Mouse (Mus musculus) retina, postnatal 7 days (tissue): Measurements from ENCODE around the gene Tecr.
A peak's percentile ranks its signal among the peaks of the same experiment; 100 is the strongest.
"Not testable (repeated sequence)": the region's sequence is repeated elsewhere in the genome, so short reads cannot be mapped to it uniquely, and the experiment has no call there.

ENCODE experiments used
- DNase-seq: peaks from one replicate; pipeline ENCODE4 v3.0.0-alpha.2; 2012; ENCODE audit warnings: low read depth, low spot score

Tecr gene

DNA sequence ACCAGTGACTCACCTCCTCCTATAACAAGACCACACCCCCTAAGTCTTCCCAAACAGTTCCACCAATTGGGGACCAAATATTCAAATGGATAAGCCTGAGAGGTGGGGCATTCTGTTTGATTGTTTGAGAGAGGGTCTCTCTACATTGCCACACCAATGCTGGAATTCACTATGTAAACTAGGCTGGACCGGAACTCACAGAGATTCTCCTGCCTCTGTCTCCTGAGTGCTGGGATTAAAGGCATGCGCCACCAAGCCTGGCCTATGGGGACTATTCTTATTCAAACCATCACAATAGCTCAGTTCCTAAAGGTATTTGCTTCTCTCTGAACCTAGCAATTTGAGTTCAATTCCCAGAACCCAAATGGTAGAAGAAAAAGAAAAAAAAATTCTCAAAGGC lies 10.8 kb upstream of the Tecr start:
- DNase-seq = no peak

DNA sequence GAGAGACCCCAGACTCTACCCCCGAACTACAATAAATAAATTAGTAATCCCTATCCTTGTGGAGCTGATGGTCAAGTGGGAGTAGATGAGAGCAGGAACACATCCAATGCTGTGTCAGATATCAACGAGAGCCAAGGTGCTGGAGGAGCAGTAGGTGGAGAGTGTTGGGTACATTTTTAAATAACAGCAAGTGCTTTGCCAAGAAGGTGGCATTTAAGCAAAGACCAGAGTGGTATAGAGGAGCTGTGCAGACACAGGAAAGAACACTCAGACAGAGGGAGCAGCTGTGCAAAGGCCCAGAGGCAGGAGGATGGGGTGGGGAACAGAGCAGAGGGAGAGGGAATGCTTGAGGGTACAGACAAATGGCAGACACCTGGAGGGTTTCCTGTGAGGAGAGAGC lies 9.3 kb upstream of the Tecr start:
- no peak for DNase-seq

DNA sequence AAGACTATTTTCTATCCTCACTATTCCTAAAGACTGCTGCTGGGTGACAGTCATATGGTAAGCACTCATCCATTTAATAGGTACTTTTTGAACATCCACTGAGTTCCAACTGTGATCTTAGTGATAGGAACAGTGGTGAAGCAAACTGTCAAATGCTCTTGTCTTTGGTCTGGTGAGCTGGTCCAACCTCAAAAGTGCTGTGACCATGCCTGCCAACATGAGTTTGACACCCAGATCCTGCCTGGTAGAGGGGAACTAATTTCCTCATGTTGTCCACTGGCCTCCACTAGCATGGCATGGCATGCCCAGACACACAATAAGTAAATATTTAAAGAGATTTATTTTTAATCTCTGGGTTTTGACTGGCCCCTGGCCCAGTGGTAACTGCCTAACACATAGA lies 8.9 kb upstream of the Tecr start:
- no peak for DNase-seq

DNA sequence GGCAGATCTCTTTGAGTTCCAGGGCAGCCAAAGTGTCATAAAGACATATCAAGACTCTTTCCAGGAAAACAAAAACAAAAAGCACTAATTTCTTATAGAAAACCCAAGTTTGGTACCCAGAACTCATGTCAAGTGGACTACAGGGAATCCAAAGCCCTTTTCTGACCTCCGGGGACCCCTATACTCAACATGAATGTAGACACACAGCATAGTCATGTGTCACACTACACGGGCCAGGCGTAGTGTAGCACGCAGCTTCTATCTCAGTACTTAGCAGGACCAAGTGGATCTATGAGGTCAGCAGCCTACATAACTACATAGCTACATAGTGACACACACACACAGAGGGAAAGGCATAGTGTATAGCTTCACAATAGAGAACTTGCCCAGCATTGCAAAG lies 5.9 kb upstream of the Tecr start:
- DNase-seq = no peak

DNA sequence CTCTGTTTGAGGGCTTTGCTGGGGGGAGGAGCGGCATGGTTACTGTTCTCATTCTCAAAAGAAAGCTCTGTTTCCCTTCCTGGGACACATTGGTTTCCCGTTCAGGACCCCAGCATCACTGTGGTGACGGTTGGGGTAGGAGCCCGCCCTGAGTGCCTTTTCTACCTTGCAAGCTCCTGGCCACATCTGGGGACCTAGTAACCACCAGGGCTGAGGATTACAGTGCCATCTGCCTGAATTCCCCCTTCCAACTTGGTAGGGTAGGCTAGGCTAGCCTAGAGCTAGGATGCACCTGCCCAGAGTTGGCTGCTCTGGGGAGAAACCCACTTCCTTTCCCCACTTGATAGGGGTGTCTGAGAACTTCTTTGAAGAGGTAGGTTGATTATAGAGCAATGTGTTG lies 4.2 kb upstream of the Tecr start:
- DNase-seq = no peak

DNA sequence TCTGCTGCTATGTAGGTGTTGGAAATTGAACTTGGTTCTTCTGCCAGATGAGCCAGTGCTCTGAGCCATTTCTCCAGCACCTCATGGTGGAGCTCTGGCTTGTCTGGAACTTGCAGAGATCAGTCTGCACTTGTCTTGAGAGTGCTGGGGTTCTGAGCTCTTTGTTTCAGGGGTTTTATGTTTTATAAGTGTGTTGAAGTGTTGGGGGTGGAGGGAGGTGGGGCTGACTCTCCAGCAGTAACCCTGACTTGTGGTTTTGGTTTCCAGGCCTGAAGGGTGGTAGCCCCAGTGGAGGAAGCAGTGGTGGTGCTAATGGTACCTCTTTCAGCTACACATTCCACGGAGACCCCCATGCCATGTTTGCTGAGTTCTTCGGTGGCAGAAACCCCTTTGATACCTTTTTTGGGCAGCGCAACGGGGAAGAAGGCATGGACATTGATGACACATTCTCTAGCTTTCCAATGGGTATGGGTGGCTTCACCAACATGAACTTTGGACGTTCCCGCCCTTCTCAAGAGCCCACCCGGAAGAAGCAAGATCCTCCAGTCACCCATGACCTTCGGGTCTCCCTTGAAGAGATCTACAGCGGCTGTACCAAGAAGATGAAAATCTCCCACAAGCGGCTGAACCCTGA lies 1.9 kb upstream of the Tecr start:
- DNase-seq = no peak

DNA sequence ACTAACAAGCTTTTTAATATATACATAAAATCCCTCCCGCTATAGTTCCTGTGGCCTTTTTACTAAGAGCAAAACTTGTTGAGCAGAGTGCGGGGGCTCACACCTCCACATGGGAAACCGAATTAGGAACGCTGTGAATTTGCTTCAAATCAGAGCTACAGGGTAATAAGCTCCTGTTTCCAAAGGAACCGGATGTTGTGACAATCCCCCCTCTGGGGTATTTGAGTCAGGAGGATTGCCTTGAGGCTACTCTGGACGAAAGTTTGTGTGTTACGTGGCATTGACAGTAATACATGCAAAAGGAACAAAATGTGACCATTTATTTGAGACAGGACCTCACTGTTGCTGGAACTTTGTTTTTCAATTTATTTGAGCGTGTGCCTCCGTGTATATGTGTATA lies 1.3 kb upstream of the Tecr start:
- DNase-seq = no peak

DNA sequence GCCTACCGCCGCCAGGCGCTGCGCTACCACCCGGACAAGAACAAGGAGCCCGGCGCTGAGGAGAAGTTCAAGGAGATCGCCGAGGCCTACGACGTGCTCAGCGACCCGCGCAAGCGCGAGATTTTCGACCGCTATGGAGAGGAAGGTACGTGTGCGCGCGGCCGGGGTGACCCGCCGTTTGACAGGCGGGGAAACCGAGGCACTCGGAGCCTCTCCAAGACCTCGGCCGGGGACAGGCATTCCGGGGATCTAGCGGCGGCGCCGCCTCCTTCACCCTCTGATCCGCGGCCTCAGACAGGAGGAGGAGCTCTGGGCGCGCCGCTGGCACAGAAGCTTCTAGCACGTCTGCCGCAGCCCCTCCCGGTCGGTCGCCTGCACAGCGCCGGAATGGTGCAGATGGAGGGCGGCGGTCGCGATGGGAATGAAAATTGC lies 643 bp upstream of the Tecr start:
- peak; percentile 63 for DNase-seq

DNA sequence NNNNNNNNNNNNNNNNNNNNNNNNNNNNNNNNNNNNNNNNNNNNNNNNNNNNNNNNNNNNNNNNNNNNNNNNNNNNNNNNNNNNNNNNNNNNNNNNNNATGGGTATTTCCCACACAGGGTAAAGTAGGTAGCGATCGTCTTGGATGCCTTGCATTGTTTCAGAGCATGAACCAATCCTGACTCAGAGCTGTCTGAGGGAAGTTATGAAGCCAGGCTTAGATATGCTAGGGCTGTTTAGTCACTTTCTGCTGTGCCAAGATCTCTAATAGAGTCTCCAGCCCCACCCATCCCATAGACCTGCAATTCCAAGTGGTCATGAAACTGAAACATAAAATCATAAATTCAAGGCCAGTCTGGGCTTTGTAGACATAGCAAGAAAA lies 5.1 kb downstream of the Tecr start:
- DNase-seq = no peak

DNA sequence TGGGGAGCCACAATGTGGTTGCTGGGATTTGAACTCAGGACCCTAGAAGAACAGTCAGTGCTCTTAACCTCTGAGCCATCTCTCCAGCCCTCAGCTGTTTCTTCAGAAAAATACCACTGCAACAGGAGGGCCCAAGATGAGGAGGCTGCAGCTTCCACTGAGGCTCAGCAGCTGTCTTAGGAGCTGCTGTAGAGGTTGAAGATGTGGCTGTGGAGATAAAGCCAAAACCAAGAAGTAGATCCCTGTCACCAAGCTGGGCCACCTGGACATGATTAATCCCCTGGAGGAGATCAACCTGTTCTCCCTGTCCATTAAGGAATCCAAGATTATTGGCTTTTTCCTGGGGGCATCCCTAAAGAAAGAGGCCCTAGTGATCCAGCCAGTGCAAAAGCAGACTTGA lies 8.0 kb downstream of the Tecr start:
- DNase-seq = no peak

DNA sequence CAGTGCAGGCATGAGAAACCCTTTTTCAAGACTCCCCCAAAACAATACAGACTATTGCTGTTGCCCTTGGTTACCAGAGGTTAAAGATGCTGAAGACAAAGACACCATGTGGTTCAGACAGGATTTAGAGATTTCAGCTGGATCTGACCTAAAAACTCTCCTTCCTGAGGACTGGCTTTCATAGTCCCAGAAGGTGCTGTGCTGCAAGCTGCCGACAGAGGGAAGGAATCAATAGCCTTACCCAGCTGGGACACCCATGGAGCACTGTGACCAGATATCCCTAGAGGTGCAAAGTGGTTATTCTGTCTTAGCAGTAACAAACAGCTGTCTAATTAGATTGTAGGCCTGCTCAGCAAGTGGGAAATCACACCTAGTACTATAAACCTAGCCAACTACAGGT lies 9.6 kb downstream of the Tecr start:
- no peak for DNase-seq

DNA sequence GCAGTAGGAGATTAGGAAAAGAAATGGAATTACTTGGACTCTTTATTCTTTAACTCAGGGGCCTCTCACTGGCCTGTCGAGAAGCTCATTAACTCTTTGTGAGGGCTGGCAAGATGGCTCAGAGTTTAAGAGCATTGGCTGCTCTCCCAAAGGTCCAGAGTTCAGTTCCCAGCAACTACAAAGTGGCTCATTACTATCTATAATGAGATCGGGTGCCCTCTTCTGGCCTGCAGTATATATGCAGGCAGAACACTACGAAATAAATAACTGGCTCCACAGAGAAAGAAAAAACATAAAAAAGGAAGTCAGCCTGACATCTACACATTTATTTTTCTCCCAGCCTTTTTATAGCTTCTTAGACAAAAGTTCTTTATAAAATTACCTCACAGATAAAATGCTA lies 11.4 kb downstream of the Tecr start:
- DNase-seq = no peak

DNA sequence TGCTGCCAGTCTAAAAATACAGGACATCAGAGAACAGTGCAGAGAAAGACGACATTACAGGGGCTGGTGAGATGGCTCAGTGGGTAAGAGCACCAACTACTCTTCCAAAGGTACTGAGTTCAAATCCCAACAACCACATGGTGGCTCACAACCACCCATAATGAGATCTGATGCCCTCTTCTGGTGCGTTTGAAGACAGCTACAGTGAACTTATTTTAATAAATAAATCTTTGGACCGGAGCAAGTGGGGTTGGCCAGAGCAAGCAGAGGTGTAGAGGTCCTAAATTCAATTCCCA lies 12.8 kb downstream of the Tecr start:
- DNase-seq = not testable (repeated sequence)

DNA sequence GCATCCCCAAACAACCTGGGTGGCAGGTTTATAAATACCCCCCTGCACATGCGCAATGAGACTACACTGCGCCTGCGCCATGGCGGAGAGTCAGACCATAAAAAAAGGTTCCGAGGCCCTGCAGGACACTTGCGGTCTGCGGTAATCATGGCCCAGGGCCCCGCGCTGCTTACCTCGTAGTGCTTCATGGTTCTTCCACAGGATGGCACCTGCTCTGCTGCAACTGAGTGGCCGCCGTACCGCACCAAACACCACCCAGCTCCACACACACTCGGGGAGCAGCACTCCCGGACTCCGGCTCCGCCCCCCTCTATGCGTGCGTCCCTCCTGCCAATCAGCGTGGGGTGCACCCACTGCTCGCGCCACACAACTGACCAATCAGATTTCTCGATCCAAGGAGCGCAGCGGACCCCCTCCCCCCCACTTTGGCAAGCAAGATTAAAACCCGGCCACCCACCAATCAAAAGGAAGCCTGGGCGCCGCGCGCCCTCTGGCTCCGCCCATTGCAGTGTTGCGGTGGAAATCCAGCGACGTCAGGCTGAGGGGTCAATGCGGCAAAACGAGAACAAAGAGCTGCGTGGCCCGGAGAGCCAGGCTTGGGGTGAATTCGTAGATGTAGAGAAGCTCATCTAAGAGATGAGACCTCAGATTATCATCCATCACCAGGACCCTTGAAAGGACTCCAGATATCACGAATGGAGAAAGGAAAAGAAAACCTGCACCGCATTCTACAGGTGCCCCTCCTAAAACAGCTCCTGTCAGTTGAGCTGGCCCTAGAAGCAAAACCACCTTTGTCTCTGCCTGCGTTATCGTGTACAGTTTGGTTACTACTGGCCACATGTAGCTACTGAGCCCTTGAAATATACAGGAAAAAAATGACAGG lies 13.4 kb downstream of the Tecr start:
- peak; percentile 99 for DNase-seq

DNA sequence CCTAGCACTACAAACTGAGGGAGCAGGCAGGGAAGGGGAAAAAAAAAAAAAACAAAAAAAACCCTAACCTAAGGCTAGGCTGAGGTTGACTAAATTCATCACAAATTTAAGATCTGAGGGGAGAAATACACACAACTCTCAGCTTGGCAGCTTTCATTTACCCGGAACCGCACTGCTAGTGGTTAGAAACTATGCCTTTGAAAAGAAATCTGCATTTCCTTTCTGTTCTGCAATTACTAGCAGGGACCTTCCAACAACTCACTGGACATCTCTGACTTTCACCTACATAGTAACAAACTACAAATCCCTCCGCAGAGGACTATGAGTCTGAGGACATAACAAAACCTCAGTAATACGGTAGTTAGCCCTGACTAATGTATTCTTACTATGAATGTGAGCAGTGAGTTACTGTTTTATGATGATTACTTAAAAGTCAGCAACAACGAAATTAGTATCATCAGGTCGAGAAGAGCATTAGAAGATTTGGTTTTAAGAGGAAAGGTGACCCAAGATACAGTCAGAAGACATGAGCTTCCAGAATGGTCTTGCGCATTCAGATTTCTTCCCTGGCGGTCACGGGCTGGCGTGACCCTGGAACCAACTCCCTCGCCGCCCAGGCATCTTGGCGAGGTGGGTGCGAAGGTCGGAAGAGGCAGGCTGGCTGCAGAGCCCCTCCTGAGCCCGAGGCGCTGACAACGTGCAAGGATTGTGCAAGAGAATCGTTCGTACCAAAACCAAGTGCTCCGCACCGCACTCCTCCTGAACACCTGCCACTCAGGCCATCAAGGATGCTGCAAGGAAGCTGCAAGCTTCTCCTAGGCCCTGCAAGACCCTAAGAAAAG lies 14.2 kb downstream of the Tecr start:
- no peak for DNase-seq

DNA sequence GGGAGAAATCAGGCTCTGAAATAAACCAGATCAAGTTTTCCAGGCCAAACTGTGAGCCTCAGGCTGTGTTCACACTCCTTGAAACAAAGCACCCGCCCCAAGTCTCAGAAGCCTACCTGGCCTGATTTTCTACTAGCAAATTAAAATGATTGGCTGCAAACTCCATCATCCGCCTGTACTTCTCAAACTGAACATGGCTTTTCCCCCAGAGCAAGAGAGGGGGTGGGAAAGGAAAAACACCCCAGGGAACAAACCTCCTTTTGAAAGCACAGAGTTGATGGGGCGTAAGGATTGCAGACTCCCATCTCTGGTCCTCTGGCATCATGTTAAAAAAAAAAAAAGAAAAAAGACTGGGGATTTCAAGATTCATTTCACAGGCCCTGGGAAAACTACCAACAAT lies 15.1 kb downstream of the Tecr start:
- DNase-seq = no peak

DNA sequence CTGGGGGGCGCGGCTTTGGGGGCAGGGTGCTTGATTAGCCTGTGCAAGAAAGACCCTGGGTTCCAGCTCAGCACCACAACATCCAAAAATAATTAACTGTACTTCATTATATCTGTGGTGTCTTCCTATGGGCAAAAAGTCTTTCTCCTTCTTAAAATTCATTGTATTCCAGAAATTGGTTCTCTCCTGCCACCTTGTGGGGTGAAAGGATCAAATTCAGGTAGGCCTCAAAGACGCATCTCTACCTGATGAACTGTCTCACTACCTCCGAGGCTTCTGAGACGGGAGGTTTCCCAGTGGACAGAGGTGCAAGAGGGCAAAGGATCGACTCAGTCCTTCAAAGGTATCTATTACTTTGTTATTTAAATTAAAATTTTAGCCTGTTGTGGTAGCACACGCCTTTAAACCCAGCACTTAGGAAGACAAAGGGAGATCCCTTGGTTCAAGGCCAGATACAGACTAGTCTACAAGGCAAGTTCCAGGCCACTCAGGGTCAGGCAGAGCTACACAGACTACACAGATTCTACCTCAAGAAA lies 17.2 kb downstream of the Tecr start:
- no peak for DNase-seq

DNA sequence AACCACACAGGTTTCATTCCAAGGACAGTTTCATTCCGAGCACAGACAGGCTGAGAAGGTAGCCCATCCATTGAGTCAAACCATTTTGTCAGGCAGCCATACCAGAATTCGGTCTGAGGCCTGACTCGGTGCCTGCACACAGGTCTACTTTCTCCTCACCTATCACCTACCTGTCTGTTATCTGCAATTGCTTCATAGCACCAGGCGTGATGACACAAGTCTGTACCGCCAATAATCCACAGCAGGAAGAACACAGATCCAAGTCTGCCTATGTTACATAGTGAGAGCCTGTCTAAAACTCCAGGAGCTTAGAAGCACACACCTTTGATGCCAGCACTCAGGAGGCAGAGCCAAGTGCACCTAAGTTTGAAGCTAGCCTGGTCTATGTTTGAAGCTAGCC lies 18.9 kb downstream of the Tecr start:
- DNase-seq = no peak

DNA sequence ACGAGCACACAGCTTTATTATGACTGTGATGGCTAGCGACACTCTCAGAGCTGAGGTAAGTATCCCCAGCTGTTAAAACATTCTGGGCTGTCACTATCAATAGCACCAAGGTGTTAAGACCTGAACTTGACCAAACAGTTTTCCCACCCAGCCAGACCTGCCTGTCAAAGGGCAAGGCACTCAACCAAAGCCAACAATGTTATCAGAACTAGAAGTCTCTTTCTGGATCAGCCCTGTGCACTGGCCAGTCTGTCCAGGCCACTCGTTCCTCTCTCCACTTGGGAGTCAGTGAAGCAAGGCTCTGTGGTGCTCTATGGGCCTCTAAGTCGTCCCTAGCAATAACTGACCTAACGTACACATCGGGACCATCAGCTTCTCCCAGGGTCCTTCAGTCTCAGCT lies 20.1 kb downstream of the Tecr start:
- no peak for DNase-seq

DNA sequence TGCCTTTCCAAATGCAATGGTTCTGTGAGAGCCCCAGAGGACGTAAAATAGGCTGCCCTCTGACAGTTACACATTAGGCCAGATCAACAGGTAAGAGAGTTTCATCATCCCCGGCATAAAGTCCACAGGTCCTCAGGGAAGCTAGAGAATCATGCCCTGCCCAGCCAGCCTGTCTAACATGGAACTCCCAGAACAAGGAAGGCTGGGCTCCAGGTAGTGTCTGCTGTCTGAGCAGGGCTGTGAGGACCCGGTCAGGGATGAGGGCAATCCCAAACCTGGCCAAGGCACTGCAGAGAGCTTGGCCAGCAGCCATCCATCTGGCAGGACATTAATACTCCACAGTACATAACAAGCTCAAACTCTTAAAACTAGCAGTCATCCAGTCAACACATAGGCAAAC lies 22.4 kb downstream of the Tecr start:
- DNase-seq = no peak

DNA sequence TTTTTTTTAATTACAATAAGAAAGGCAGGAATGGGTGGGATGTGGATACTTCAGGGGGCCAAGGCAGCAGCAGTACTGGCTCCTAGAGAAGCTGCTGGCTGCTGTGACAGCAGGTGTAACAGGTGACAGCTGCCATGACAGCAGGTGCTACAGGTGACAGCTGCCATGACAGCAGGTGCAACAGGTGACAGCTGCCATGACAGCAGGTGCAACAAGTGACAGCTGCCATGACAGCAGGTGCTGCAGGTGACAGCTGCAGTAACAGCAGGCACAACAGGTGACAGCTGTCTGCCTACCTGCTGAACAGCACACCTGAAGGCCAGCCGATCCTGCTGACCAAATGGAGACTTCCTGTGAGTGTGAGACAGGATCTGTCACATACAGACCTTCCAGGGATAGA lies 23.0 kb downstream of the Tecr start:
- DNase-seq = no peak

DNA sequence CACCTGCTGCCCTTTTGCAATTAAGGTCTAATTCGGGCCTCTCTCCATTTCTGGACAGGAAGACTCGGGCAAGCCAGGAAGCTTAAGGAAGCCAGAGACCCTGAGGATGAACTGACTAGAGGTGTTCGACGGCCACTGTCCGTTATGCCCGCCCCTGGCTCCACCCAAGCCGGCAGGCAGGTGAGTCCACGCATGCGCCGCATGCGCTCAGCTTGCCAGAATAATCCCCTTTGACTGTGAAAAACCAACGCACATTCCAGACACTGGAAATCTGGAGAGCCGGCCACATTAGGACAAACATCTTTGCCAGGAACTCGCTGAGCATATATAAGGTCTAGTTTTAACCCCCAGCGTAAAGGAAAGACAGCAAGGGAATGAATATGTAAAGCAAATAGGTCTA lies 24.5 kb downstream of the Tecr start:
- DNase-seq = no peak

DNA sequence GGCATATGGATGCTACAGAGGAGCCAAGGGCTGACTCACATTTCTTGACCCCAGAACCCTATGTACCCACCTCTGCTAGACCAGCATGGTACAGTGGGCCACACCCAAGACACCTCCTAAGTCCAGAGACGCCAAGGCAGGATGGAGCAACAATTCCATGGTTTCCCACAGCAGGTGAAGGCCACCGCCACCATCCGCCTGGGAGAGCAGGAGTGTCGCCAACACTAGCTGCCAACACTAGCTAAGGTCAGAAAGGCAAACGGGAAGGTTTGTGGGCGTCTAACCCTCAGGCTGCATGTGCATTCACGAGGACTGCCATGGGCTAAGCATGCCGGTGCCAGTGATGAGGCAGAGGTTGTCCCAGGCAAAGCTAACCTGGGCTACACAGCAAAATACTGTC lies 25.5 kb downstream of the Tecr start:
- DNase-seq = no peak
